Mouse (Mus musculus): ENCODE data around the gene Kcnj14.

DNA sequence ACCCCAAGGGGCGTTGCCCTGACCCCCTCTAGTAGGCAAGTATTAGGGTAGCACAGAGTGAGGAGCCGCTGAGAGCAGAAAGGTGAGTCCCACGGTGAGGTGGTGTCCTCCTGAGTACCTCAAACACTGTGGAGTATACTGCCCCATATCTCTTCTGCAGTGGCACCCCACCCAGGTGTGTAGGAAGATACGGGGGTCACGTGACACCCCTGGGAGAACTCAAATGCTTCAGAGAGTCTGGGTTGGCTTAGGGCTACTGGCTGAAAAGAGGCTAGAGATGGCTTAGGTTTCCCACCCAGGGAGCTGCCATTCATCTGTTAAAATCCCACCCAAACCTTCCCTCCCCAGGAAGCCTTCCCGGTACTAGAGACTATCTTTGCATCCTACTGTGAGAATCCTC, 27.6 kb downstream of the Kcnj14 start:
- TF ChIP-seq CTCF (IDR thresholded peaks at IDR 0.05; ENCODE audit: low read depth, low read length) (no peak), TAL1 (conservative IDR thresholded peaks at IDR 0.05; ENCODE audit: low read depth, low read length) (no peak), GATA2 (IDR thresholded peaks at IDR 0.05; ENCODE audit: borderline replicate concordance, low read depth, low read length) (no peak)
